Mouse (Mus musculus) ES-Bruce4 (cell line): ENCODE measurements around the gene Znhit1.

Experiments used
- CTCF ChIP-seq: IDR thresholded peaks from one replicate; pipeline ENCODE4 v1.8.1; 2011; ENCODE audit warnings: low read depth, low read length
- POLR2A ChIP-seq: IDR thresholded peaks from one replicate; pipeline ENCODE4 v1.8.1; 2011; ENCODE audit warnings: low read length; ENCODE audit not compliant: insufficient read depth

GRCm38 (mm10) chr5:137015913-137016312, 28.1 kb upstream of the Znhit1 start:
- TF ChIP-seq CTCF (no peak), POLR2A (no peak)
